In genomic region chr13:89499419-89499818, GRCm38 (mm10) we compare ENCODE assay signal across 1 mouse cellular context.
TF ChIP-seq lines count a peak whose summit lies in the region.

No protein-coding gene starts in this region.

TF ChIP-seq in CH12.LX, 34 proteins besides CTCF, POLR2A, EP300 and RAD21 (continued from another document):
- TF ChIP-seq POLR2AphosphoS2 (IDR thresholded peaks at IDR 0.05; ENCODE audit: low read depth, low read length): no peak
